Mouse (Mus musculus) intestine, embryonic 14.5 days (tissue): ENCODE data around the gene Tshz2. TPM values are rescaled to one million over a fixed set of nuclear protein-coding genes. Genes with fewer than 3 reads are reported as not detected.

Experiments used
- ATAC-seq: fragments of 200-750 bp; cut with Nextera tagmentation; replicated peaks from 2 replicates; pipeline ENCODE4 v1.8.0; 2017; ENCODE audit warnings: low read depth, moderate number of reproducible peaks, moderate TSS enrichment, moderate library complexity; ENCODE audit not compliant: low FRiP score, low TSS enrichment
- DNase-seq: peaks from one replicate; pipeline ENCODE4 v3.0.0-alpha.2; 2018; ENCODE audit warnings: low spot score
- H3K27ac ChIP-seq: fragments of 300-500 bp; sonication (generic); 2 replicates; pipeline ENCODE4 v1.5.1; 2014; ENCODE audit warnings: low read depth, mild to moderate bottlenecking, control low read depth
- H3K27me3 ChIP-seq: fragments of 300-500 bp; sonication (generic); replicated peaks from 2 replicates; pipeline ENCODE4 v1.6.1; 2014; ENCODE audit warnings: low read length, control low read depth; ENCODE audit not compliant: control insufficient read depth, insufficient read depth
- H3K36me3 ChIP-seq: fragments of 300-500 bp; sonication (generic); 2 replicates; pipeline ENCODE4 v1.6.1; 2014; ENCODE audit warnings: low read length, control low read depth; ENCODE audit not compliant: control insufficient read depth, insufficient read depth
- H3K4me1 ChIP-seq: fragments of 300-500 bp; sonication (generic); replicated peaks from 2 replicates; pipeline ENCODE4 v1.6.1; 2014; ENCODE audit warnings: low read length, control low read depth, mixed read lengths; ENCODE audit not compliant: control insufficient read depth, insufficient read depth
- H3K4me2 ChIP-seq: fragments of 300-500 bp; sonication (generic); 2 replicates; pipeline ENCODE4 v1.6.1; 2014; ENCODE audit warnings: low read length
- H3K4me3 ChIP-seq: fragments of 300-500 bp; sonication (generic); 2 replicates; pipeline ENCODE4 v1.5.1; 2014; ENCODE audit warnings: low read depth, low read length, control low read depth, mixed read lengths
- H3K9ac ChIP-seq: fragments of 300-500 bp; sonication (generic); 2 replicates; pipeline ENCODE4 v1.6.1; 2014; ENCODE audit warnings: mild to moderate bottlenecking, low read length
- H3K9me3 ChIP-seq: fragments of 300-500 bp; sonication (generic); 2 replicates; pipeline ENCODE4 v1.6.1; 2016; ENCODE audit warnings: low read length, control low read depth; ENCODE audit not compliant: control insufficient read depth
- WGBS: fragments of 180-500 bp; shearing (Covaris S2); extraction: QIAGEN DNeasy Blood & Tissue Kit; methylation state at CpG from one replicate; pipeline ENCODE4 v1.1.7; 2014; 5-methylcytosine and 5-hydroxymethylcytosine counted together
- polyA plus RNA-seq: library from polyadenylated mRNA; unstranded; fragments of >200 nt; fragmentation: Nextera tagmentation; extraction: Ambion mirVana; gene quantifications from 2 replicates; pipeline ENCODE4 v1.2.1, GENCODE M21; 2014

Gene Tshz2
- polyA plus RNA-seq, 1 experiment from 2014 or later = 20.3 TPM

DNA sequence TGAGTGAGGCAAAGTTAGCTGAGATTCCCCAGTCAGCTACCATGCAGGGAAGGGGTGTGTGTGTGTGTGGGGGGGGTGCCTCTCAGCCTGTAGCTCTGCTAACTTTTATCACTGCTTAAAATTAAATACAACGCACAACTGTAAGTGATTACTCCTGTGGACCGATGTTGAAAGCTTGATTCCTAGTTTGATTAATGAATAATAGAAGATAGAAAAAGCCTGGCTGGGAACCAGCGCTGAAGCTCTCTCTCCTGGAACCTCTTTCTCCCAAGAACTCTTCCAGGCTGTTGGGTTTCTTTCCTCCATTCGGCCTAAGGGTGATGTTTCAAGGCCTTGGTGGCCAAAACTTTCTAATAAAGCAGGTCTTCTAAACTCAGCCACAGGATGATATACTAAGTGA is 3.6 kb downstream of the Tshz2 start:
- no peak for ATAC-seq
- peak overlapping the region; percentile 99 for H3K9ac ChIP-seq
- 29% methylated on average over 4 of the region's 4 CpGs for WGBS
- H3K36me3 ChIP-seq = no peaks in the 10 kb centered on the region
- peaks cover 41% of the 10 kb centered on the region for H3K4me1 ChIP-seq
- H3K4me2 ChIP-seq = peak overlapping the region; percentile 62
- DNase-seq = no peak
- H3K27ac ChIP-seq = peak overlapping the region; percentile 95
- H3K9me3 ChIP-seq = no peaks in the 10 kb centered on the region
- H3K4me3 ChIP-seq = peak overlapping the region; percentile 77
- H3K27me3 ChIP-seq = no peaks in the 10 kb centered on the region

DNA sequence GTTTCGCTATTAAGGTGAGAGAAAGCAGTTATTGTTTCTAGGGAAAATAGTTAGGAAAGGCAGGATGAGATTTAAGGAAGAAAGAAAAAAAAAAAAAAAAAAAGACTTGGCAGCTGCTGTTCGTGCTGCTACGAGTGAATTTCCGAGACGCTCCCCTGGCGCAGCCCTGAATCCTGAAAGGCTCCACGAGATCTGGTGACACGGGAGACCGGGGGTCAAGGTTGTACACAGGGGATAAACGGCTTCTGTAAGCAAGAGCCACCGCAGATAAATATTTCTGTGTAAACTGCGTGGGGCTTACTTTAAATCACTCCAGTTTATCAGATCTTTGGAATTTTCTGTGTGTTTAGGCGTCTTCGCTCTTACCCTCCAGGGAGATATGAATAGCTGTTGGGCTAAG is 8.7 kb downstream of the Tshz2 start:
- Histone ChIP-seq H3K4me1 (peaks cover 37% of the 10 kb centered on the region), H3K36me3 (0 out of 2 replicates have a peak, but pooled peaks cover 13% of the 10 kb centered on the region), H3K27me3 (no peaks in the 10 kb centered on the region), H3K9ac (peak overlapping the region; percentile 11; the same call in 1 of the 2 replicates), H3K27ac (no peak overlapping the region), H3K9me3 (no peaks in the 10 kb centered on the region), H3K4me2 (peak overlapping the region; percentile 36), H3K4me3 (no peak overlapping the region)
- WGBS = 32% methylated on average over 14 of the region's 14 CpGs
- DNase-seq = no peak
- no peak for ATAC-seq

DNA sequence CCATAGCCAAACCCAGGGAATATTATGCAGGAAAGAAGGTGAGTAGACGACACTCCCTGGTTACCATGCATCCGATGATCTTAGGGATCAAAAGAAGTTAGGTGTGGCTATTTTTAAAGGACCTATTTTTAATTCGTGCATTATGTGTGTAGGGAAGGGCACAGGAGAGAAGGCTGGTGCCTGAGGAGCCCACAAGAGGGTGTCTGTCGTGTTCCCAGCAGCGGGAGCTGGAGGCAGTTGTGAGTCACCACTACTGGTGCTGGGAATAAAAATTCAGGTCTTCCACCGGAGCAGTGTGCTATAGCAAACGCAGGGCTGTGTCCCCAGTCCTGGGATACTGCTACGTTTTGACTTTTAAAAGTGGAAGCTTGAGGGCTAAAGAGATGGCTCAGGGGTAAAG is 9.6 kb downstream of the Tshz2 start:
- no peaks in the 10 kb centered on the region for H3K9me3 ChIP-seq
- DNase-seq (no peak), ATAC-seq (no peak)
- H3K4me1 ChIP-seq = peaks cover 33% of the 10 kb centered on the region
- no peaks in the 10 kb centered on the region for H3K27me3 ChIP-seq
- 0 out of 2 replicates have a peak, but pooled peaks cover 19% of the 10 kb centered on the region for H3K36me3 ChIP-seq
- H3K9ac ChIP-seq = no peak overlapping the region
- H3K4me3 ChIP-seq = no peak overlapping the region
- H3K27ac ChIP-seq = no peak overlapping the region
- H3K4me2 ChIP-seq = no peak overlapping the region
- 84% methylated on average over 8 of the region's 8 CpGs for WGBS

DNA sequence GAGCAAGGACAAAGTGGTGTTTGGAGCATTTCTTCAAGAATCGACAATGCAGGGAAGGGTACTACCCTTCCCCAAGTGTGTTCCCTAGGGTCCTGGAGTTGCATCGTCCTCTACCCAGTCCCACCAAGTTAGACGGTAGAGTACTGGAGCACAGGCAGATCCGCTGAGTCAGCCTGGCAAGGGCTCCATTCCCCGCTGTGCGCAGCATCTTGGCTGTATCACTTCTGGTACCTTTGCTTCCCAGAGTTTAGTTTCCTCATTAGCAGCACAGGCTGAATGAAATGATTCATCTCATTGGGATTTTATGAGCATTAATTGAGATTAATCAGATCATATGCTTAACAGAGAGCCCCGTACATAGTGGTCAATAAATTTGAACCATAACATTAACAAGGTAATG is 14.3 kb downstream of the Tshz2 start:
- H3K36me3 ChIP-seq = 0 out of 2 replicates have a peak, but pooled peaks cover 19% of the 10 kb centered on the region
- H3K9me3 ChIP-seq = no peaks in the 10 kb centered on the region
- H3K4me2 ChIP-seq = no peak overlapping the region
- H3K27me3 ChIP-seq = no peaks in the 10 kb centered on the region
- H3K27ac ChIP-seq = no peak overlapping the region
- H3K9ac ChIP-seq = no peak overlapping the region
- H3K4me1 ChIP-seq = no peaks in the 10 kb centered on the region
- no peak for ATAC-seq
- 85% methylated on average over 7 of the region's 7 CpGs for WGBS
- DNase-seq = no peak
- no peak overlapping the region for H3K4me3 ChIP-seq

DNA sequence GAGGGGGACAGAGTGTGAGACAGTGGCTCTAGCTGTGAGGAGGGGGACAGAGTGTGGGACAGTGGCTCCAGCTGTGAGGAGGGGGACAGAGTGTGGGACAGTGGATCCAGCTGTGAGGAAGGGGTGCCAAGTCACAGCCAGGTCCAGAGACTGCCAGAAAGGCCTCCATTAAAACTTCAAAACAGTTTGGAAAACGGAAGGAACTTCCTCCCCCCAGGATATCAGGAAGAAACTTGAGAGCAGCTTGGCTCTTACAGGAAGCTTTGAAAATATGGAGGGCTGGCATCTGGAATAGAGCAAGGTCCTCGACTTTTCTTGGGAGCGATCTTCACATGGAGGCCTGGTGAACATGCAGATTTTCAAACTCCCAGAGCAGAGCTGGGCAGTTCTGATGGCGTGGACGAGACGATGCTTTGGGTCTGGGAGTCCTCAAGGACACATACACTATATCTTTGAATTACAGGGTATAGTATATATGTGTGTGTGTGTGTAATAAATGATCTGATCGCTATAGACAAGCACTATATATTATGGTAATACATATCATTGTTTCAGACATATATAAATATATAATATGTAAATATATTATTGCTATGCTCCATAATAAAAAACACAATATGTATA is 16.6 kb downstream of the Tshz2 start:
- Histone ChIP-seq H3K27ac (no peak overlapping the region), H3K4me1 (no peaks in the 10 kb centered on the region), H3K36me3 (0 out of 2 replicates have a peak, but pooled peaks cover 12% of the 10 kb centered on the region), H3K9ac (no peak overlapping the region), H3K27me3 (no peaks in the 10 kb centered on the region), H3K4me2 (no peak overlapping the region), H3K9me3 (no peaks in the 10 kb centered on the region), H3K4me3 (no peak overlapping the region)
- WGBS = 48% methylated on average over 7 of the region's 7 CpGs
- DNase-seq (no peak), ATAC-seq (no peak)

DNA sequence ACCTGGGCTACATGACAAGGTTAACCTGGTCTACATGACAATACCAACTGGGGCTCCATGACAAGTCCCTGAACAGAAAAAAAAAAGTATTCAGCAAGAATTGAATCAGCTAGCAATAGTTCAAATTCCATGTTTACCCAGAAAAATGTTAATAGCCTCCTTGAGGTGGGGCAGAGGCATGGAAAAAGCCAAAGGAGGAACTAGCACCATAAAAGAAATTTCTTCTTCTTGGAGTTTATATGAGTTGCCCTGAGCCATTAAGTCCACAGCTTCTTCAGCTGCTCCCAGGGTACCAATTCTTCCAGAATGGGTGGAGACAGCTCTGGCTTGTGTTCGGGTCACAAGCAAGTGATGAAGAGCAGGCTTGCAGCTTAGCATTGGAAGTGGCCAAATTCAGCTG is 20.5 kb downstream of the Tshz2 start:
- WGBS = 62% methylated on average over 1 of the region's 1 CpGs
- Histone ChIP-seq H3K4me3 (no peak overlapping the region), H3K27ac (no peak overlapping the region), H3K9me3 (no peaks in the 10 kb centered on the region), H3K4me1 (peaks cover 8% of the 10 kb centered on the region), H3K4me2 (no peak overlapping the region), H3K9ac (no peak overlapping the region), H3K36me3 (no peaks in the 10 kb centered on the region), H3K27me3 (no peaks in the 10 kb centered on the region)
- DNase-seq (no peak), ATAC-seq (0 out of 2 replicates have a peak, but pooled peaks have one; percentile 36)

DNA sequence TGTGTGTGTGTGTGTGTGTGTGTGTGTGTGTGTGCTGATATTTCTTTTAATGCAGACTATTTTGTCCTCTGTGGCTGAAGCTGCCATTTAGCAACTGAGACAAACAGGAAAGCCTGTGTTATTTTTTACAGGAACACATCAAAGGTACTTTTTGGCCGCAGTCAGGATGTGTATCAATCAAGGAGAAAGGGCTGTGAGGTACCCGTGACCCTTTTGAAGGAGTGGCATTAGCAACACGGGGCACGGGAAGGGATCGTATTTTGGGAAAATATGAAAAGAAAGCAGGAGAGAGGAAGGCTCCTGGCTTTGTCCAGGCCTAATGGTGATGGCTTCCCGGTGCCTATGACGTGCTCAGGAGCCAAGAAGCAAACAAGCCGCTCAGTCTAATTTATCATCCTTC is 31.0 kb downstream of the Tshz2 start:
- Histone ChIP-seq H3K9me3 (no peaks in the 10 kb centered on the region), H3K4me1 (peaks cover 40% of the 10 kb centered on the region), H3K27ac (peak overlapping the region; percentile 84), H3K36me3 (no peaks in the 10 kb centered on the region), H3K9ac (no peak overlapping the region), H3K4me2 (no peak overlapping the region; the same call in 1 of the 2 replicates), H3K27me3 (no peaks in the 10 kb centered on the region), H3K4me3 (no peak overlapping the region)
- ATAC-seq (no peak), DNase-seq (no peak)
- WGBS = 24% methylated on average over 8 of the region's 8 CpGs

DNA sequence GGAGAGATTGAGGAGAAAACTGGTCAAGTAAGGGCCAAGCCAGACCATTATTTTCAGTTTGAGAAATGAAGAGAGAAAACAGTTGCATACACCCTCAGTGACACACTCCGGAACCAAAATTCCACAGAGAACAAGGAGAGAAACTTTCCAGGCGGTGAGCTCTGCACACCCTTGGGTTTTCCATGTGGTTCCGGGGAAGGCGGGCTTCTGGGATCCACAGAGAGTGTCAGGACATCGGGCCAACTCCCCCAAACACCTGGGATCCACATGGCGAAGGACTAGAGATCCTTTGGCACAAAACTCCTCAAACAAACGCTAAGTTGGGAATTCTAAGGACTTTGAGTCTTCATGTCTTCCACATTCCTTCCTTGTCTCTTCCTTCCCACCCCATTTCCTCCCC is 38.5 kb downstream of the Tshz2 start:
- Histone ChIP-seq H3K27ac (no peak overlapping the region), H3K9me3 (no peaks in the 10 kb centered on the region), H3K27me3 (no peaks in the 10 kb centered on the region), H3K4me1 (peaks cover 16% of the 10 kb centered on the region; the same call in 1 of the 2 replicates), H3K9ac (no peak overlapping the region), H3K4me2 (no peak overlapping the region), H3K4me3 (no peak overlapping the region), H3K36me3 (no peaks in the 10 kb centered on the region)
- ATAC-seq (no peak), DNase-seq (no peak)
- WGBS = 88% methylated on average over 7 of the region's 7 CpGs

DNA sequence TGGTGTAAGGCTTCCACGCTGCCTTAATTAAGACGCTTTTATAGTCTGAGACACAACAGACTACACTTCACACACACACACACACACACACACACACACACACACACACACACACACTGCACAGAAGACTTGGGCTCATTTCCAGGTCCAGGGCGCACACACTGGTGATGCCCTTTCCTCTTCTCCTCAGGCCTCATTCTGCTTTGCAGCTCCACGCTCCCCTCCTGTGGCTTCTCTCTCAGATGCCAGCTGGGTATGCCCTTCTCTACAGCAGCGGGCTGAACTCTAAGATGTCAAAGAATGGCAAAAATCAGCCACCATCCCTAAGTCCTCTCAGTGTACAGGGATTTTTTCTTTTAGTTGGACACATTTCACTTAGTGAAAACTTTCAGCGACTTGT is 41.0 kb downstream of the Tshz2 start:
- peak overlapping the region; percentile 1; the same call in 1 of the 2 replicates for H3K27ac ChIP-seq
- H3K9ac ChIP-seq = no peak overlapping the region
- H3K4me3 ChIP-seq = no peak overlapping the region
- DNase-seq (no peak), ATAC-seq (no peak)
- H3K4me2 ChIP-seq = no peak overlapping the region
- peaks cover 16% of the 10 kb centered on the region; the same call in 1 of the 2 replicates for H3K4me1 ChIP-seq
- no peaks in the 10 kb centered on the region for H3K9me3 ChIP-seq
- WGBS = 81% methylated on average over 6 of the region's 6 CpGs
- no peaks in the 10 kb centered on the region for H3K36me3 ChIP-seq
- H3K27me3 ChIP-seq = no peaks in the 10 kb centered on the region
